Mouse (Mus musculus) heart, adult 9 months (tissue): ENCODE data around the gene Ptprd.
A peak's percentile ranks its signal among the peaks of the same experiment; 100 is the strongest.

ENCODE experiments used
- DNase-seq, 2 experiments: peaks; one replicate each; pipeline ENCODE4 v3.0.0; 2022; ENCODE audit warnings: low spot score in 2 of 2

The Ptprd gene

GRCm38 (mm10) chr4:77889489-77889888 lies 322.3 kb downstream of the Ptprd start:
- no peak for DNase-seq

GRCm38 (mm10) chr4:77880213-77880612 lies 331.5 kb downstream of the Ptprd start:
- no peak for DNase-seq

- no peak for DNase-seq
These were observed 350.5 kb downstream of the Ptprd start for GRCm38 (mm10) chr4:77861269-77861668.

- DNase-seq = peak in 1 of 2 experiments; percentile 18
These were observed 414.4 kb downstream of the Ptprd start for GRCm38 (mm10) chr4:77797391-77797790.

GRCm38 (mm10) chr4:77777237-77777636 lies 434.5 kb downstream of the Ptprd start:
- DNase-seq = no peak

- DNase-seq = no peak
These were observed 448.0 kb downstream of the Ptprd start for GRCm38 (mm10) chr4:77763790-77764189.

- peak; percentile 3 to 13 for DNase-seq
These were observed 468.4 kb downstream of the Ptprd start for GRCm38 (mm10) chr4:77743391-77743790.

GRCm38 (mm10) chr4:77721908-77722307 lies 489.9 kb downstream of the Ptprd start:
- no peak for DNase-seq

- no peak for DNase-seq
These were observed 494.0 kb downstream of the Ptprd start for GRCm38 (mm10) chr4:77717792-77718191.

- no peak for DNase-seq
These were observed 501.5 kb downstream of the Ptprd start for GRCm38 (mm10) chr4:77710231-77710630.

- DNase-seq = no peak
These were observed 513.5 kb downstream of the Ptprd start for GRCm38 (mm10) chr4:77698294-77698693.

GRCm38 (mm10) chr4:77675798-77676197 lies 536.0 kb downstream of the Ptprd start:
- DNase-seq = no peak

- DNase-seq = no peak
These were observed 547.0 kb downstream of the Ptprd start for GRCm38 (mm10) chr4:77664761-77665160.

- DNase-seq = no peak
These were observed 549.5 kb downstream of the Ptprd start for GRCm38 (mm10) chr4:77662309-77662708.

- no peak for DNase-seq
These were observed 556.1 kb downstream of the Ptprd start for GRCm38 (mm10) chr4:77655669-77656068.

- DNase-seq = no peak
These were observed 562.0 kb downstream of the Ptprd start for GRCm38 (mm10) chr4:77649615-77650325.

GRCm38 (mm10) chr4:77648911-77649310 lies 562.9 kb downstream of the Ptprd start:
- DNase-seq = no peak

- DNase-seq = no peak
These were observed 564.2 kb downstream of the Ptprd start for GRCm38 (mm10) chr4:77647451-77648137.

GRCm38 (mm10) chr4:77644435-77644834 lies 567.3 kb downstream of the Ptprd start:
- no peak for DNase-seq

- no peak for DNase-seq
These were observed 571.7 kb downstream of the Ptprd start for GRCm38 (mm10) chr4:77640022-77640421.

GRCm38 (mm10) chr4:77613129-77613528 lies 598.6 kb downstream of the Ptprd start:
- no peak for DNase-seq

- DNase-seq = no peak
These were observed 625.1 kb downstream of the Ptprd start for GRCm38 (mm10) chr4:77586624-77587023.

GRCm38 (mm10) chr4:77586222-77586621 lies 625.5 kb downstream of the Ptprd start:
- no peak for DNase-seq
